Mouse (Mus musculus) spleen, postnatal 10 days (tissue): ENCODE data around the gene Tsen54.

Experiments used
- DNase-seq, 2 experiments: peaks; one replicate each; pipeline ENCODE4 v3.0.0; 2021 to 2022; ENCODE audit warnings: low spot score in 2 of 2

Tsen54 gene

GRCm38 (mm10) chr11:115859143-115859945 lies 44.8 kb downstream of the Tsen54 start:
- DNase-seq, result peak; percentile 79 to 90

GRCm38 (mm10) chr11:115863895-115864294 lies 49.4 kb downstream of the Tsen54 start:
- no peak for DNase-seq

DNA sequence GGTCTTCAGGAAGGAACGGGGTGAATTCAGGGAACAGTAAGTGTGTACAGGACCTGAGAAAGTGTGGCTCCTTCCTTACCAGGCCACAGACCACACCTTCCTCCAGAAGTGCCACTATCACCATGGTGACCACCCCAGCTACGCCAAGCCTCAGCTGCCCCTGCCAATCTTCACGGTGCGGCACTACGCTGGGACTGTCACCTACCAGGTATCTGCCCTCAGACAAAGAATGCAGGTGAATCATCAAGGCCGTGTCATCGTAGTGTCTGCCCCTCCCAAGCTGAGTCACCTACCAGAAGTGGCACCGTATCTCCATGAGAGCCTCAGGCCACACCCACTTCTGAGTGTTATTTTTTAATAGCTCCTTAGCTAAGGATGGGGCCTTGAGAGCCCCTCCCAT lies 54.9 kb downstream of the Tsen54 start:
- no peak for DNase-seq

GRCm38 (mm10) chr11:115872437-115872836 lies 57.9 kb downstream of the Tsen54 start:
- no peak for DNase-seq
